Mouse (Mus musculus) intestine, postnatal 0 days (tissue): Measurements from ENCODE around the gene Frs3. TPM values are rescaled to one million over a fixed set of nuclear protein-coding genes. Genes with fewer than 3 reads are reported as not detected.

Experiments used
- ATAC-seq: fragments of 200-750 bp; cut with Nextera tagmentation; 2 replicates; pipeline ENCODE4 v1.8.0; 2017; ENCODE audit warnings: mild to moderate bottlenecking, moderate TSS enrichment, moderate library complexity
- H3K27ac ChIP-seq: fragments of 300-500 bp; sonication (generic); 2 replicates; pipeline ENCODE4 v1.5.1; 2014; ENCODE audit warnings: mild to moderate bottlenecking, low read depth, low read length, moderate library complexity
- H3K27me3 ChIP-seq: fragments of 300-500 bp; sonication (generic); replicated peaks from 2 replicates; pipeline ENCODE4 v1.6.1; 2014; ENCODE audit warnings: low read length, mixed read lengths; ENCODE audit not compliant: control insufficient read depth, insufficient read depth
- H3K36me3 ChIP-seq: fragments of 300-500 bp; sonication (generic); 2 replicates; pipeline ENCODE4 v1.6.1; 2014; ENCODE audit warnings: mild to moderate bottlenecking, moderate library complexity; ENCODE audit not compliant: control insufficient read depth, insufficient read depth
- H3K4me1 ChIP-seq: fragments of 300-500 bp; sonication (generic); replicated peaks from 2 replicates; pipeline ENCODE4 v1.6.1; 2014; ENCODE audit warnings: antibody characterized with exemption, low read length, mixed read lengths; ENCODE audit not compliant: control insufficient read depth, insufficient read depth
- H3K4me2 ChIP-seq: fragments of 300-500 bp; sonication (generic); replicated peaks from 2 replicates; pipeline ENCODE4 v1.6.1; 2014; ENCODE audit warnings: low read depth, mild to moderate bottlenecking, moderate library complexity
- H3K4me3 ChIP-seq: fragments of 300-500 bp; sonication (generic); 2 replicates; pipeline ENCODE4 v1.5.1; 2014; ENCODE audit warnings: low read depth, low read length
- H3K9ac ChIP-seq: fragments of 300-500 bp; sonication (generic); 2 replicates; pipeline ENCODE4 v1.6.1; 2014; ENCODE audit warnings: mild to moderate bottlenecking, low read depth, low read length
- H3K9me3 ChIP-seq: fragments of 300-500 bp; sonication (generic); 2 replicates; pipeline ENCODE4 v1.6.1; 2016; ENCODE audit warnings: mixed run types; ENCODE audit not compliant: control insufficient read depth
- CTCF ChIP-seq: sonication (generic); IDR thresholded peaks from 2 replicates; pipeline ENCODE4 v1.5.1; 2016; ENCODE audit warnings: low read depth, mild to moderate bottlenecking, control low read depth, antibody characterized with exemption, moderate library complexity
- WGBS: fragments of 180-500 bp; shearing (Covaris S2); extraction: QIAGEN DNeasy Blood & Tissue Kit; methylation state at CpG from one replicate; pipeline ENCODE4 v1.1.7; 2014; 5-methylcytosine and 5-hydroxymethylcytosine counted together
- polyA plus RNA-seq: library from polyadenylated mRNA; unstranded; fragments of >200 nt; fragmentation: Nextera tagmentation; extraction: Ambion mirVana; gene quantifications from 2 replicates; pipeline ENCODE4 v1.2.1, GENCODE M21; 2015

The Frs3 gene
- polyA plus RNA-seq, 1 experiment from 2014 or later = 2.9 TPM

- WGBS = 63% methylated on average over 22 of the region's 22 CpGs
- ATAC-seq = no peak
- H3K4me2 ChIP-seq = no peak overlapping the region
- no peak overlapping the region for H3K4me3 ChIP-seq
- no peaks in the 10 kb centered on the region for H3K27me3 ChIP-seq
- no peak overlapping the region for H3K9ac ChIP-seq
- H3K4me1 ChIP-seq = no peaks in the 10 kb centered on the region
- no peaks in the 10 kb centered on the region for H3K36me3 ChIP-seq
- H3K27ac ChIP-seq = no peak overlapping the region
- no peaks in the 10 kb centered on the region for H3K9me3 ChIP-seq
- TF ChIP-seq CTCF = no peak
These were observed 24.2 kb downstream of the Frs3 start for GRCm38 (mm10) chr17:47712889-47713571.

GRCm38 (mm10) chr17:47715037-47715436 is 26.2 kb downstream of the Frs3 start:
- H3K36me3 ChIP-seq = no peaks in the 10 kb centered on the region
- 44% methylated on average over 3 of the region's 3 CpGs for WGBS
- H3K4me2 ChIP-seq = no peak overlapping the region
- ATAC-seq = no peak
- H3K9ac ChIP-seq = no peak overlapping the region
- H3K27me3 ChIP-seq = no peaks in the 10 kb centered on the region
- H3K4me3 ChIP-seq = no peak overlapping the region
- no peak for TF ChIP-seq CTCF
- H3K27ac ChIP-seq = no peak overlapping the region
- H3K9me3 ChIP-seq = no peaks in the 10 kb centered on the region
- no peaks in the 10 kb centered on the region for H3K4me1 ChIP-seq

- H3K4me2 ChIP-seq = no peak overlapping the region
- no peak for TF ChIP-seq CTCF
- H3K4me1 ChIP-seq = no peaks in the 10 kb centered on the region
- no peaks in the 10 kb centered on the region for H3K9me3 ChIP-seq
- no peaks in the 10 kb centered on the region for H3K36me3 ChIP-seq
- no peaks in the 10 kb centered on the region for H3K27me3 ChIP-seq
- H3K4me3 ChIP-seq = no peak overlapping the region
- ATAC-seq = no peak
- WGBS = 75% methylated on average over 4 of the region's 4 CpGs
- H3K27ac ChIP-seq = no peak overlapping the region
- H3K9ac ChIP-seq = no peak overlapping the region
These were observed 32.4 kb downstream of the Frs3 start for GRCm38 (mm10) chr17:47721183-47721582.

- Histone ChIP-seq H3K4me1 (no peaks in the 10 kb centered on the region), H3K36me3 (no peaks in the 10 kb centered on the region), H3K9ac (no peak within 1 kb of the TSS), H3K4me3 (no peak within 1 kb of the TSS), H3K27ac (no peak within 1 kb of the TSS), H3K9me3 (no peaks in the 10 kb centered on the region), H3K27me3 (no peaks in the 10 kb centered on the region), H3K4me2 (no peak within 1 kb of the TSS)
- no peak for TF ChIP-seq CTCF
- WGBS = 55% methylated on average over 11 of the region's 11 CpGs
- no peak for ATAC-seq
These were observed 37.7 kb downstream of the Frs3 start, which contains the start of gene Pgc for GRCm38 (mm10) chr17:47726566-47726965. Pgc (plus strand) TSS chr17:47726842.

- Histone ChIP-seq H3K36me3 (no peaks in the 10 kb centered on the region), H3K4me2 (no peak overlapping the region), H3K9me3 (no peaks in the 10 kb centered on the region), H3K9ac (no peak overlapping the region), H3K4me1 (no peaks in the 10 kb centered on the region), H3K4me3 (no peak overlapping the region), H3K27ac (no peak overlapping the region), H3K27me3 (no peaks in the 10 kb centered on the region)
- ATAC-seq = no peak
- peak; percentile 40 for TF ChIP-seq CTCF
- 49% methylated on average over 24 of the region's 24 CpGs for WGBS
These were observed 42.1 kb downstream of the Frs3 start for GRCm38 (mm10) chr17:47730633-47731575.

- Histone ChIP-seq H3K4me1 (no peaks in the 10 kb centered on the region), H3K4me2 (no peak overlapping the region), H3K9ac (no peak overlapping the region), H3K4me3 (no peak overlapping the region), H3K36me3 (no peaks in the 10 kb centered on the region), H3K27ac (no peak overlapping the region), H3K9me3 (no peaks in the 10 kb centered on the region), H3K27me3 (no peaks in the 10 kb centered on the region)
- TF ChIP-seq CTCF = no peak
- WGBS = 76% methylated on average over 14 of the region's 14 CpGs
- no peak for ATAC-seq
These were observed 46.8 kb downstream of the Frs3 start for GRCm38 (mm10) chr17:47735553-47736100.
